Mouse (Mus musculus) hindbrain, embryonic 12.5 days (tissue): ENCODE data around the gene Adck1. TPM values are rescaled to one million over a fixed set of nuclear protein-coding genes. Genes with fewer than 3 reads are reported as not detected.
"Not testable (repeated sequence)": the region's sequence is repeated elsewhere in the genome, so short reads cannot be mapped to it uniquely, and the experiment has no call there.

Source experiments
- ATAC-seq: fragments of 200-750 bp; cut with Nextera tagmentation; 2 replicates; pipeline ENCODE4 v1.8.0; 2017; ENCODE audit warnings: moderate TSS enrichment; ENCODE audit not compliant: low FRiP score
- H3K27ac ChIP-seq: fragments of 300-500 bp; sonication (generic); 2 replicates; pipeline ENCODE4 v1.5.1; 2016; ENCODE audit warnings: mild to moderate bottlenecking
- H3K27me3 ChIP-seq: fragments of 300-500 bp; sonication (generic); 2 replicates; pipeline ENCODE4 v1.6.1; 2016; ENCODE audit warnings: mild to moderate bottlenecking
- H3K36me3 ChIP-seq: fragments of 300-500 bp; sonication (generic); 2 replicates; pipeline ENCODE4 v1.6.1; 2016; ENCODE audit warnings: mild to moderate bottlenecking
- H3K4me1 ChIP-seq: fragments of 300-500 bp; sonication (generic); 2 replicates; pipeline ENCODE4 v1.6.1; 2016
- H3K4me2 ChIP-seq: fragments of 300-500 bp; sonication (generic); replicated peaks from 2 replicates; pipeline ENCODE4 v1.6.1; 2016; ENCODE audit warnings: mild to moderate bottlenecking
- H3K4me3 ChIP-seq: fragments of 300-500 bp; sonication (generic); 2 replicates; pipeline ENCODE4 v1.5.1; 2016; ENCODE audit warnings: mild to moderate bottlenecking
- H3K9ac ChIP-seq: fragments of 300-500 bp; sonication (generic); 2 replicates; pipeline ENCODE4 v1.6.1; 2016; ENCODE audit warnings: mild to moderate bottlenecking, moderate library complexity
- H3K9me3 ChIP-seq: fragments of 300-500 bp; sonication (generic); replicated peaks from 2 replicates; pipeline ENCODE4 v1.6.1; 2016; ENCODE audit warnings: mild to moderate bottlenecking
- WGBS: fragments of 180-500 bp; shearing (Covaris S2); methylation state at CpG from one replicate; pipeline ENCODE4 v1.1.7; 2016; 5-methylcytosine and 5-hydroxymethylcytosine counted together
- polyA plus RNA-seq: library from polyadenylated mRNA; unstranded; fragments of >200 nt; fragmentation: Nextera tagmentation; extraction: Ambion mirVana; gene quantifications from 2 replicates; pipeline ENCODE4 v1.2.1, GENCODE M21; 2016

Gene Adck1
- 20.5 and 22.5 TPM in 2 replicates for polyA plus RNA-seq

GRCm38 (mm10) chr12:88360441-88361119 is at the start of gene Adck1:
TSS of gene Adck1 (plus strand) at chr12:88360554.
- peak; percentile 97 for ATAC-seq
- Histone ChIP-seq H3K36me3 (no peaks in the 10 kb centered on the region), H3K27ac (peak within 1 kb of the TSS; percentile 72), H3K27me3 (no peaks in the 10 kb centered on the region), H3K4me3 (peak within 1 kb of the TSS; percentile 72), H3K9me3 (no peaks in the 10 kb centered on the region), H3K4me1 (peaks cover 5% of the 10 kb centered on the region), H3K4me2 (peak within 1 kb of the TSS; percentile 78), H3K9ac (peak within 1 kb of the TSS; percentile 77)
- 1% methylated on average over 38 of the region's 38 CpGs for WGBS

DNA sequence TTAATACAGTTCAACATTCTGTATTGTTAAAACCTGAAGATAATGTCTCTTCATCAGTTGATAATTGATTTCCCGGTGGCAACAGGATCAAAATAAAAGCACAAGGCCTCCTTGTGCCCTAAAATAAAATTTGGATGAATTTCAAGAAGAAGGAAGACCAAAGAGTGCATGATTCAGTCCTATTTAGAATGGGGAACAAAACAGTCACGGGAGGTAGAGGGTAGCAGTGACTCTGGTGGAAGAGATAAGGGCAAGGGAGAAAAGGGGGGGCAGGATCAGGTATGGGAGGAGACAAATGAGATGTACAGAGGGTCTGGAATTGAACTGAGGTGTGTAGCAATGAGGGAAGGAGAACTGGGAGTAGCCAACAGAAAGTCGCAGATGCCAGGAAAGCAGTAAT is 45.8 kb upstream of the Adck1 start:
- Histone ChIP-seq H3K36me3 (no peaks in the 10 kb centered on the region), H3K9me3 (no peaks in the 10 kb centered on the region), H3K27ac (no peak overlapping the region), H3K9ac (no peak overlapping the region), H3K4me3 (no peak overlapping the region), H3K4me1 (no peaks in the 10 kb centered on the region), H3K27me3 (no peaks in the 10 kb centered on the region), H3K4me2 (no peak overlapping the region)
- 82% methylated on average over 3 of the region's 3 CpGs for WGBS
- ATAC-seq = no peak

DNA sequence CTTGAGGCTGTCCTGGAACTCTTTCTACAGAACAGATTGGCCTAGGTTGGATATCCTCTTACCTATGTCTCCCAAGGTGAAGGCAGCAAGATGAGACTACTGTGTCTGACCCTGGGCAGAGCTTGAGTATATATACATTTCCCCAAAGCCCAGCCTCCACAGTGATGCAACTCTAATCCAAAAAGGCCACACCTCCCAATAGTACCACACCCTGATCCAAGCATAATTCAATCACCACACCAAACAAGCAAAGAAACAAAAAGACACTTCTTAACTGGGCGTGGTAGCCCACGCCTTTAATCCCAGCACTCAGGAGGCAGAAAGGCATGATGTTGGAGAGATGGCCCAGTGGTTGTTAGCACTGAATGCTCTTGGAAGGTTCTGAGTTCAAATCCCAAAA is 36.4 kb upstream of the Adck1 start, which contains the start of gene Gm5039:
Gene Gm5039, minus strand, starts transcription at position 101 of the 400 bp plus-strand sequence.
- not testable (repeated sequence) for H3K4me3 ChIP-seq, ATAC-seq
- 90% methylated on average over 2 of the region's 2 CpGs for WGBS

GRCm38 (mm10) chr12:88336662-88337413 is 23.5 kb upstream of the Adck1 start:
- H3K4me1 ChIP-seq, H3K9me3 ChIP-seq, H3K4me3 ChIP-seq, H3K27ac ChIP-seq, H3K4me2 ChIP-seq, ATAC-seq, H3K27me3 ChIP-seq, H3K9ac ChIP-seq, H3K36me3 ChIP-seq: not testable (repeated sequence)
- WGBS = 80% methylated on average over 4 of the region's 4 CpGs

More for the DNA sequence above, 36.4 kb upstream of the Adck1 start, which contains the start of gene Gm5039:
- not testable (repeated sequence) for H3K36me3 ChIP-seq, H3K27me3 ChIP-seq, H3K9ac ChIP-seq, H3K4me2 ChIP-seq, H3K27ac ChIP-seq, H3K4me1 ChIP-seq, H3K9me3 ChIP-seq

DNA sequence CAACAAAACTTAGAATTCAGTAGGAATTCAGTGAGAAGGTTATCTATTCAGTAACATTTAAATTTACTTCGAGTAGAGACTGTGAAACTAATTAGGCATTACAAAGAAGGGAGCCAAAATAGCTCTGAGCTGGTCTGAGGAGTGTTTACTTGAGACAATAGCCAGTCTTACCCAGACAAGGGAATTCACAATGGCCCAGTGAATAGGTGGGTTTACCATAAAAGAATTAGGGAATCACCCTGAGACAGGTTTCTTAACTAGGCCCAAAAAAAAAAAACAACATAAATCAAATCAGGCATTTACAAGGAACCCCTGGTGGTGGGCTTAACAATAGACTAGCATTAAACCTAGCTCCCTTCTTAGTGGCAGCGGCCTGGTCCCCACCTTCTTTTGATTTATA is 19.1 kb upstream of the Adck1 start:
- not testable (repeated sequence) for H3K4me3 ChIP-seq, H3K27me3 ChIP-seq, H3K4me1 ChIP-seq, H3K27ac ChIP-seq, H3K9me3 ChIP-seq, H3K36me3 ChIP-seq, H3K9ac ChIP-seq, ATAC-seq, H3K4me2 ChIP-seq
- WGBS = 38% methylated on average over 2 of the region's 2 CpGs

DNA sequence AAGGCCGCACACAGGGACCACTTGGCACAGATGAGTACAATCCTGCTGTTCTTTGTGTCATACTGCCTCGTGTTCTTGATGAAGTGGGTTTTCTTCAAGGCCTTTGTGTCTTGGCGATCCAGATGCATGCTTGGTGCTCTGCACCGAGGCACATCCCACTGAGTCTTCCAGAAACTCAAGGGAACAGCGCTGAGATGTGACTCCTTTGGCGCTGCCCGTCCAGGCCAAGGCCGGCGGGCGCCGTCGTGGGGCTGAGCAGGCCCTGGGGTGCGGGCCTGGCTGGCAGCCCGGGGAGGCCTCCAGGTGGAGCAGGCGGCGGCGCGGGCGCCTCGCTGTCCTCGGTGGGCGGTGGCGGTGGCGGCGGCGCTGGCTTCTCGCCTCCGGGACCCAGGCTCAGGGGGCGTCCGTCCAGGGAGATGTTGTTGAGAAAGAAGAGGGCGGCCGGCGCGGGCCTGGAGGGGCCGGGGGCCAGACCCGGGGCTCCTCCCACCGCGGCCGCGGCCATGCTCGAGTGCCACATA is 6.1 kb upstream of the Adck1 start:
- ATAC-seq = no peak
- H3K4me1 ChIP-seq = 0 out of 2 replicates have a peak, but pooled peaks cover 4% of the 10 kb centered on the region

GRCm38 (mm10) chr12:88361120-88361445 is 729 bp downstream of the Adck1 start:
- ATAC-seq = no peak
- Histone ChIP-seq H3K9me3 (no peaks in the 10 kb centered on the region), H3K4me2 (peak overlapping the region; percentile 78), H3K27ac (no peak overlapping the region), H3K9ac (peak overlapping the region; percentile 77), H3K4me3 (peak overlapping the region; percentile 72), H3K4me1 (peaks cover 5% of the 10 kb centered on the region), H3K36me3 (no peaks in the 10 kb centered on the region), H3K27me3 (no peaks in the 10 kb centered on the region)
- WGBS = 54% methylated on average over 9 of the region's 9 CpGs

More for the DNA sequence above, 6.1 kb upstream of the Adck1 start:
- no peaks in the 10 kb centered on the region for H3K36me3 ChIP-seq
- H3K4me3 ChIP-seq = peak overlapping the region; percentile 31
- no peak overlapping the region for H3K27ac ChIP-seq
- H3K4me2 ChIP-seq = peak overlapping the region; percentile 49
- H3K9ac ChIP-seq = peak overlapping the region; percentile 47
- H3K9me3 ChIP-seq = no peaks in the 10 kb centered on the region
- WGBS = 20% methylated on average over 37 of the region's 41 CpGs
- H3K27me3 ChIP-seq = no peaks in the 10 kb centered on the region

GRCm38 (mm10) chr12:88367673-88368072 is 7.3 kb downstream of the Adck1 start:
- no peak overlapping the region for H3K27ac ChIP-seq
- H3K4me3 ChIP-seq = no peak overlapping the region
- peaks cover 8% of the 10 kb centered on the region for H3K4me1 ChIP-seq
- no peak overlapping the region for H3K4me2 ChIP-seq
- no peaks in the 10 kb centered on the region for H3K27me3 ChIP-seq
- H3K36me3 ChIP-seq = no peaks in the 10 kb centered on the region
- WGBS = 88% methylated on average over 4 of the region's 4 CpGs
- ATAC-seq = no peak
- H3K9ac ChIP-seq = no peak overlapping the region
- H3K9me3 ChIP-seq = no peaks in the 10 kb centered on the region

DNA sequence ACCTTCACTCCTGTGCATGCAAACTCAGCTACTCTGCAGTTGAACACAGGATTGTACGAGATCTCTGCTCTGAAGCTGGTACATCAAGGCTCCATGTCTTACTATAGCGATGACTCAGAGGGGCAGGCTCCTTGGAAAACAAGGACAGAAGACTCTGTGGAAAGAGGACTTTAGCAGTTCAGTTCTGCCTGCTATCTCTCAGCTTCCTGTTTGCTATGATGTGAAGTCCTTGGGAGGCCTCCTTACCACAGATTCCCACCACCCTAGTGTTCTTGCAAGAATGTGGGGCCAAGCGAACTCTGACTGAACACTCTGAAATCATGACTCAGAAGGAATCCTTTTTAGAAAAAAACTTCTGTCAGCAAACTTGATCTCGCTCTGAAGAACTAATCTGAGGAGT is 8.3 kb downstream of the Adck1 start:
- no peak overlapping the region for H3K4me2 ChIP-seq
- no peak for ATAC-seq
- no peaks in the 10 kb centered on the region for H3K9me3 ChIP-seq
- 90% methylated on average over 4 of the region's 4 CpGs for WGBS
- H3K4me1 ChIP-seq = peaks cover 8% of the 10 kb centered on the region
- no peaks in the 10 kb centered on the region for H3K27me3 ChIP-seq
- no peaks in the 10 kb centered on the region for H3K36me3 ChIP-seq
- H3K9ac ChIP-seq = no peak overlapping the region
- no peak overlapping the region for H3K4me3 ChIP-seq
- no peak overlapping the region for H3K27ac ChIP-seq

DNA sequence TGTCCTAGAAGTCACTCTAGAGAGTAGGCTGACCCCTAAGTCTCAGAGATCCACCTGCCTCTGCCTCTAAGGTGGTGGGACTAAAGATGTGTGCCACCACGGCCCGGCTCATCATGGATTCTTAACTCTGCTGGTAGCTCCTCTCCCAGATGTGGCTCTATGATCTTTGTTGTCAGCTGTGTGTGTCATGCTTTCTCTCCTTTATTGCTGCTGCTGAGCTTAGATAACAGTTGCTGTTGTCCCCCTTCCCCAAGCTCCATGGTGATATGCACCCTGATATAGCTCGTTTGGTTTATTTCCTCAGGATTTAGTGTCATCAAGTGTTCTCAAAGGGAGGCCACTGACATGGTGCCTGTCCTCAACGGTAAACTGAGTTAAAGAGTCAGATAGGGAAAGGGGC is 9.3 kb downstream of the Adck1 start:
- not testable (repeated sequence) for H3K27ac ChIP-seq, H3K9ac ChIP-seq, H3K9me3 ChIP-seq, H3K4me1 ChIP-seq, ATAC-seq, H3K27me3 ChIP-seq, H3K4me2 ChIP-seq, H3K4me3 ChIP-seq, H3K36me3 ChIP-seq
- WGBS = 80% methylated on average over 4 of the region's 4 CpGs

GRCm38 (mm10) chr12:88370321-88370720 is 10.0 kb downstream of the Adck1 start:
- 7% methylated on average over 1 of the region's 1 CpGs for WGBS
- H3K4me2 ChIP-seq, H3K9ac ChIP-seq, ATAC-seq, H3K27me3 ChIP-seq, H3K4me3 ChIP-seq, H3K27ac ChIP-seq, H3K9me3 ChIP-seq, H3K36me3 ChIP-seq, H3K4me1 ChIP-seq: not testable (repeated sequence)

DNA sequence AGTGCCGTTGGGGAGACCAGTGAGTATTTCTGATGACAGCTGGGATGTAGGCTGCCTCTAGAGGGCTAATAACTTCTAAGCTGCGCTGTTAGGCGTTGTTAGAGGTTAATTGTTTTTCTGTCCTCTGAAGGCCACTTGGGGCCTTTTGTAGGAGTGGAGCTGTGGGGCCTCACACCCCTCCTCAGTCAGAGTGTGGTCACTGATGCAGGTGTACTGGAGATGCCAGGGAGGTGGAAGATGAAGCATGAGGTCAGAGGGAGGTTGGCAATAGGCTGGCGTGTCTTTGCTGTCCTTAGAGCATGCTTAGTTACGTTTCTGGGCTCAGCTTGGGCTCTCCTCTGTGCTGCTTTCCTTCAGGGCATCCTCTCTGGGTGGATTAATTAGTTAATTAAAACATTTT is 11.7 kb downstream of the Adck1 start:
- H3K4me1 ChIP-seq = peaks cover 8% of the 10 kb centered on the region
- H3K27me3 ChIP-seq = no peaks in the 10 kb centered on the region
- no peak overlapping the region for H3K9ac ChIP-seq
- 65% methylated on average over 5 of the region's 5 CpGs for WGBS
- ATAC-seq = 0 out of 2 replicates have a peak, but pooled peaks have one; percentile 52
- H3K4me3 ChIP-seq = no peak overlapping the region
- no peaks in the 10 kb centered on the region for H3K9me3 ChIP-seq
- no peak overlapping the region for H3K4me2 ChIP-seq
- H3K27ac ChIP-seq = no peak overlapping the region
- H3K36me3 ChIP-seq = no peaks in the 10 kb centered on the region
